Mouse (Mus musculus) ES-Bruce4 (cell line): Measurements from ENCODE around the gene Optc.

Source experiments
- CTCF ChIP-seq: IDR thresholded peaks from one replicate; pipeline ENCODE4 v1.8.1; 2011; ENCODE audit warnings: low read depth, low read length
- EP300 ChIP-seq: IDR thresholded peaks from 2 replicates; pipeline ENCODE4 v1.6.1; 2011; ENCODE audit warnings: low read depth, low read length; ENCODE audit not compliant: insufficient read depth
- POLR2A ChIP-seq: IDR thresholded peaks from one replicate; pipeline ENCODE4 v1.8.1; 2011; ENCODE audit warnings: low read length; ENCODE audit not compliant: insufficient read depth

DNA sequence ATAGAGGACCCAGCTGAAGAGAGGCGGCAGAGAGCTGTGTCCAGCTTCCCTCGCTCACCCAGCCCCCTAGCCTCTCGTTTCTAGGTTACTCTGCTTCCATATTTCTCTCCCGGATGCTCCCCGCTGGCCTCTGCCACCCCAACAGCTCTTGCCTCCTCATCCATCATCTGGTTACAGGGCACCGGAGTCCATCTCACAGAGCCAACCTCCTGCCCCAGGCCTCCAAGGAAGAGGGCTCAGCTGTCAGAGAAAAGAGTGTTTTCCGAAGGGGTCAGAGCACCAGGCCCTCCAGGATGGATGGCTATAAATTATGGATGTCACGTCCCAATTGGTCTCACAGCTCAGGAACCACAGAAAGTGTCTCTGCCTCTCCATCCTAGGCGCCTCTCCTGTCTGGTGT is 23.1 kb downstream of the Optc start:
- no peak for TF ChIP-seq CTCF
- TF ChIP-seq EP300 = no peak
- TF ChIP-seq POLR2A = no peak
